Mouse (Mus musculus) naive thymus-derived CD4-positive, alpha-beta T cell, adult 5 months (primary cell): ENCODE data around the gene Gm4791. TPM values are rescaled to one million over a fixed set of nuclear protein-coding genes. Genes with fewer than 3 reads are reported as not detected.

Source experiments
- polyA plus RNA-seq: library from polyadenylated mRNA; unstranded; fragments of 100-300 nt; shearing (Covaris generic); gene quantifications from one replicate; pipeline ENCODE4 v1.2.1, GENCODE M21; 2017

Gm4791 gene
- not detected for polyA plus RNA-seq

DNA sequence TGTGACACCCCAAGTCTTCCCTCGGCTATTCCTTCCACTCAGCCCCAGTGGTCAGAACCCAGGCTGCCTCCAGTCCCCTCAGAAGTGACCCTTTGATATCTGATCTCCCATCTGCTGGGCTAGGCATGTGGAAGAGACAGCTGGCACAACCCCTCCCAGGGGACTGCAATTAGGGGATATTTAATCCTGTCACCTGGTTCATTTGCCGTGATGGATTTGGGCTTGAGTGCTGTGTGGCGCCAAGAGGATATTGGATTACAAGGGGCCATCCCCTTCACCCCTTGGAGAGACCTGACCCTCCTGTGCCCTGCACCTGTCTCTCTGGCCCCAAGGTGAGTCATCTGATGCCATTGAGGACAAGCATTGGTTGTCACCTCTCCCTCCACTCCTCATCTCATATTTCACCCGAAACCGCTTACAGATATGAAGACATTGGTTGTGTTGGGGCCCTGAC, at the start of gene Gm4791:
Gene Gm4791 (plus strand): TSS at position 404 of the 454 bp plus-strand sequence.

